Mouse (Mus musculus) limb, embryonic 11.5 days (tissue): ENCODE measurements around the gene Kcnip4. TPM values are rescaled to one million over a fixed set of nuclear protein-coding genes. Genes with fewer than 3 reads are reported as not detected.

Experiments used
- ATAC-seq: fragments of 200-750 bp; cut with Nextera tagmentation; 2 replicates; pipeline ENCODE4 v1.8.0; 2017; ENCODE audit warnings: low read depth; ENCODE audit not compliant: insufficient number of reproducible peaks, low FRiP score, low TSS enrichment
- DNase-seq: peaks from one replicate; pipeline ENCODE4 v3.0.0-alpha.2; 2015; ENCODE audit warnings: low spot score
- H3K27ac ChIP-seq: fragments of 300-500 bp; sonication (generic); replicated peaks from 2 replicates; pipeline ENCODE4 v1.5.1; 2014; ENCODE audit warnings: low read depth, mild to moderate bottlenecking, low read length
- H3K27me3 ChIP-seq: fragments of 300-500 bp; sonication (generic); 2 replicates; pipeline ENCODE4 v1.6.1; 2014; ENCODE audit warnings: mild to moderate bottlenecking, low read length, mixed read lengths; ENCODE audit not compliant: control insufficient read depth, insufficient read depth
- H3K36me3 ChIP-seq: fragments of 300-500 bp; sonication (generic); 2 replicates; pipeline ENCODE4 v1.6.1; 2014; ENCODE audit warnings: mild to moderate bottlenecking, low read length, moderate library complexity, mixed read lengths; ENCODE audit not compliant: control insufficient read depth, insufficient read depth
- H3K4me1 ChIP-seq: fragments of 300-500 bp; sonication (generic); 2 replicates; pipeline ENCODE4 v1.6.1; 2014; ENCODE audit warnings: low read length, mixed read lengths; ENCODE audit not compliant: control insufficient read depth, insufficient read depth
- H3K4me2 ChIP-seq: fragments of 300-500 bp; sonication (generic); 2 replicates; pipeline ENCODE4 v1.6.1; 2014; ENCODE audit warnings: low read depth, mild to moderate bottlenecking, moderate library complexity; ENCODE audit not compliant: severe bottlenecking
- H3K4me3 ChIP-seq: fragments of 300-500 bp; sonication (generic); 2 replicates; pipeline ENCODE4 v1.5.1; 2014; ENCODE audit warnings: low read depth, low read length
- H3K9ac ChIP-seq: fragments of 300-500 bp; sonication (generic); 2 replicates; pipeline ENCODE4 v1.6.1; 2014; ENCODE audit warnings: mild to moderate bottlenecking, low read length
- H3K9me3 ChIP-seq: fragments of 300-500 bp; sonication (generic); 2 replicates; pipeline ENCODE4 v1.6.1; 2016; ENCODE audit warnings: low read length; ENCODE audit not compliant: control insufficient read depth
- WGBS: fragments of 180-500 bp; shearing (Covaris S2); extraction: QIAGEN DNeasy Blood & Tissue Kit; methylation state at CpG from one replicate; pipeline ENCODE4 v1.1.7; 2014; 5-methylcytosine and 5-hydroxymethylcytosine counted together
- polyA plus RNA-seq: library from polyadenylated mRNA; unstranded; fragments of >200 nt; fragmentation: Nextera tagmentation; extraction: Ambion mirVana; gene quantifications from 2 replicates; pipeline ENCODE4 v1.2.1, GENCODE M21; 2014

Gene Kcnip4
- polyA plus RNA-seq, 1 experiment from 2014 or later: 0.76 TPM

- Histone ChIP-seq H3K9ac (no peak overlapping the region), H3K36me3 (no peaks in the 10 kb centered on the region), H3K4me1 (no peaks in the 10 kb centered on the region), H3K4me2 (no peak overlapping the region), H3K27ac (no peak overlapping the region), H3K9me3 (no peaks in the 10 kb centered on the region), H3K4me3 (no peak overlapping the region), H3K27me3 (no peaks in the 10 kb centered on the region)
- ATAC-seq (no peak), DNase-seq (no peak)
- WGBS: 66% methylated on average over 8 of the region's 8 CpGs
These were observed 844.7 kb downstream of the Kcnip4 start for GRCm38 (mm10) chr5:48679733-48680595.

- Histone ChIP-seq H3K4me3 (no peak overlapping the region), H3K4me2 (no peak overlapping the region), H3K9ac (no peak overlapping the region), H3K9me3 (no peaks in the 10 kb centered on the region), H3K27ac (no peak overlapping the region), H3K27me3 (no peaks in the 10 kb centered on the region), H3K4me1 (no peaks in the 10 kb centered on the region), H3K36me3 (no peaks in the 10 kb centered on the region)
- 94% methylated on average over 3 of the region's 3 CpGs for WGBS
- ATAC-seq: no peak
- DNase-seq: no peak
These were observed 862.2 kb downstream of the Kcnip4 start for GRCm38 (mm10) chr5:48662504-48662903.

GRCm38 (mm10) chr5:48659975-48660374 lies 864.7 kb downstream of the Kcnip4 start:
- Histone ChIP-seq H3K27me3 (no peaks in the 10 kb centered on the region), H3K9ac (no peak overlapping the region), H3K9me3 (no peaks in the 10 kb centered on the region), H3K4me2 (no peak overlapping the region), H3K27ac (no peak overlapping the region), H3K36me3 (no peaks in the 10 kb centered on the region), H3K4me1 (no peaks in the 10 kb centered on the region), H3K4me3 (no peak overlapping the region)
- no peak for ATAC-seq
- 90% methylated on average over 3 of the region's 3 CpGs for WGBS
- DNase-seq: no peak

- H3K4me3 ChIP-seq: no peak overlapping the region
- H3K9me3 ChIP-seq: no peaks in the 10 kb centered on the region
- H3K27me3 ChIP-seq: no peaks in the 10 kb centered on the region
- H3K4me1 ChIP-seq: no peaks in the 10 kb centered on the region
- DNase-seq (no peak), ATAC-seq (no peak)
- no peaks in the 10 kb centered on the region for H3K36me3 ChIP-seq
- H3K9ac ChIP-seq: no peak overlapping the region
- no peak overlapping the region for H3K4me2 ChIP-seq
- no peak overlapping the region for H3K27ac ChIP-seq
- WGBS: 44% methylated on average over 4 of the region's 4 CpGs
These were observed 874.2 kb downstream of the Kcnip4 start for GRCm38 (mm10) chr5:48650496-48650895.

GRCm38 (mm10) chr5:48636675-48637074 lies 888.0 kb downstream of the Kcnip4 start:
- ATAC-seq: no peak
- WGBS: 84% methylated on average over 6 of the region's 6 CpGs

GRCm38 (mm10) chr5:48633631-48634030 lies 891.1 kb downstream of the Kcnip4 start:
- H3K4me1 ChIP-seq: no peaks in the 10 kb centered on the region
- no peak overlapping the region for H3K4me3 ChIP-seq
- 90% methylated on average over 3 of the region's 3 CpGs for WGBS
- H3K27me3 ChIP-seq: no peaks in the 10 kb centered on the region
- no peak overlapping the region for H3K27ac ChIP-seq
- H3K4me2 ChIP-seq: no peak overlapping the region
- H3K36me3 ChIP-seq: no peaks in the 10 kb centered on the region
- ATAC-seq: no peak
- H3K9ac ChIP-seq: no peak overlapping the region
- no peaks in the 10 kb centered on the region for H3K9me3 ChIP-seq
- no peak for DNase-seq

More at GRCm38 (mm10) chr5:48636675-48637074, 888.0 kb downstream of the Kcnip4 start:
- Histone ChIP-seq H3K27me3 (no peaks in the 10 kb centered on the region), H3K4me1 (no peaks in the 10 kb centered on the region), H3K9ac (no peak overlapping the region), H3K4me2 (no peak overlapping the region), H3K4me3 (no peak overlapping the region), H3K36me3 (no peaks in the 10 kb centered on the region), H3K9me3 (no peaks in the 10 kb centered on the region), H3K27ac (no peak overlapping the region)
- DNase-seq: no peak

- Histone ChIP-seq H3K27me3 (no peaks in the 10 kb centered on the region), H3K9ac (no peak overlapping the region), H3K9me3 (no peaks in the 10 kb centered on the region), H3K36me3 (no peaks in the 10 kb centered on the region), H3K4me3 (no peak overlapping the region), H3K27ac (no peak overlapping the region), H3K4me2 (no peak overlapping the region), H3K4me1 (no peaks in the 10 kb centered on the region)
- ATAC-seq: no peak
- 68% methylated on average over 7 of the region's 7 CpGs for WGBS
- no peak for DNase-seq
These were observed 901.3 kb downstream of the Kcnip4 start for GRCm38 (mm10) chr5:48623370-48623769.

GRCm38 (mm10) chr5:48606916-48607315 lies 917.8 kb downstream of the Kcnip4 start:
- H3K4me2 ChIP-seq: no peak overlapping the region
- H3K9me3 ChIP-seq: no peaks in the 10 kb centered on the region
- 84% methylated on average over 5 of the region's 5 CpGs for WGBS
- no peak for ATAC-seq
- H3K4me3 ChIP-seq: no peak overlapping the region
- H3K36me3 ChIP-seq: no peaks in the 10 kb centered on the region
- no peak for DNase-seq
- no peaks in the 10 kb centered on the region for H3K4me1 ChIP-seq
- no peak overlapping the region for H3K9ac ChIP-seq
- H3K27me3 ChIP-seq: no peaks in the 10 kb centered on the region
- H3K27ac ChIP-seq: no peak overlapping the region
